Mouse (Mus musculus): ENCODE data around the gene Cox10.
"Not testable (repeated sequence)": the region's sequence is repeated elsewhere in the genome, so short reads cannot be mapped to it uniquely, and the experiment has no call there.

Gene Cox10

GRCm38 (mm10) chr11:64078956-64079726, at the start of gene Cox10:
Gene Cox10 (minus strand): TSS chr11:64079468.
- DNase-seq: peak; percentile 85

DNA sequence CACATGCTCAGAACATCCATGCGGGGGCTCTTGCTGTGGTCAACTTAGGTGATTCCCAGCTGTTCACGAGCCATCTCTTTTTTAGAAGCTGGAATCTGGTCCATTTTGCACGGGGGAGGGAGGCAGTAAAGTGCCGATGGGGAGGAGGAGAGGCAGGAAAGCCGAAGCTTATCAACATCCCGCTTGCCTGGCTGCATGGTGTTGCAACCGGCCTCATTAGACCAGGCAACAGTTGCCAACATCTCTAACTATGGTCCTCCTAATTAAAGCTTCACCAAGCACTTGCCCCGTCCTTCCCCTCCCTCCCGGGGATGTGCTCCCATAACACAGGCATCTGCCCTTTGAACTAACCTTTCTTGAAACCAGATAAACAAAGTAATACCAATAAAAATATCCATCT, 48.7 kb upstream of the Cox10 start:
- DNase-seq: no peak

GRCm38 (mm10) chr11:64125471-64125870, 46.2 kb upstream of the Cox10 start:
- DNase-seq: no peak

GRCm38 (mm10) chr11:64123174-64123573, 43.9 kb upstream of the Cox10 start:
- not testable (repeated sequence) for DNase-seq

DNA sequence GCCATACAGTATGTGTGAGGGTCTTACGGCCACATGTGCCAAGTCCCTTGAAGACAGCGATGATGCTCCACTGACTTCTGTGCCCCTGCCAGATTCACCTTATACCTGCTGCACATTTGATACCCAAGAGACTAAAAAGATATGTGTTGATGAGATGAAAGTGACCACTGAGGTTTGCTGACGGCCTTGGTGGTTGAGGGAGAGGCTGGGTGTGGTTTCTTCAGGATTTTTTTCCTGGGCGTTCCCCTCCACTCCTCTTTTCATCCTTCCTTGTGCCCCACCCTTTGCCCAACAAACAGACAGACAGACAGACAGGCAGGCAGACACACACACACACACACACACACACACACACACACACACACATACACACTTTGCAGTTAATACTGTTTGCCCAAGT, 37.4 kb upstream of the Cox10 start:
- no peak for DNase-seq

DNA sequence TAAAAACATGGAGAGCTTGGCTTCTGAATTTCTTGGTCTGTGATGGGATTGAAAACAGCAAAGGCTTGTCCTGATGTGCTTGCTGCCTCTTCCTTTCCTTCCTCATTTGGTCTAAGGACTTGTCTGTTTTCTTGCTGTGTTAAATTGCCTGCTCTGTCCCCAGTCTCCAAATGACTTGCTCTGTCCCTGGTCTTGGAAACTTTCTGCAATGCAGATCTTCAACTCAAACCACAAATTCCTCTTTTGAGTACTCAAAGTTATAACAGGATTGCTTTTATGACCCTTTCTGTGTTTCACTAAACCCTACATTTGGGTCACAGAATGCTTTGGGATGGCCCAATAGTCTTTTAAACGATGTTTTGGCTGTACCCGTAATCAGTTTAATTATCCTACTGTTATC, 36.6 kb upstream of the Cox10 start:
- no peak for DNase-seq

DNA sequence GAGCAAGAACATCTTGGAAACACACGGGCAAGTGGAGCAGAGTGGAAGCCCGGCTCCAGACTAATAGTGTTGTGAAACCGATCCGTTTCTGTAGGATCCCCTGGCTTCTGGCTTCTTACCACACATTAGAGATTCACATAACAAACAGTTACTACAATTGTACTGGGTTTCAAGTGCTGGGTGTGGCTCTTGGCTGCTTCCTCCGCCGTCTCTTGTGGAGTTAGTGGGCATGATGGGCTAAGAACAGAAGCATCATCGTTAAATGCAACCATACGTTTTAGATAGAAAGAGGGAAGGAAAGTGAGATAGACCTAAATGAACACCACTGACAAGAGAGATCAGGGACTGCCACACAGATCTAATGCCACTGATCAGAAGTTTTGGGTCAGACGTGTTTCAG, 35.8 kb upstream of the Cox10 start:
- no peak for DNase-seq

DNA sequence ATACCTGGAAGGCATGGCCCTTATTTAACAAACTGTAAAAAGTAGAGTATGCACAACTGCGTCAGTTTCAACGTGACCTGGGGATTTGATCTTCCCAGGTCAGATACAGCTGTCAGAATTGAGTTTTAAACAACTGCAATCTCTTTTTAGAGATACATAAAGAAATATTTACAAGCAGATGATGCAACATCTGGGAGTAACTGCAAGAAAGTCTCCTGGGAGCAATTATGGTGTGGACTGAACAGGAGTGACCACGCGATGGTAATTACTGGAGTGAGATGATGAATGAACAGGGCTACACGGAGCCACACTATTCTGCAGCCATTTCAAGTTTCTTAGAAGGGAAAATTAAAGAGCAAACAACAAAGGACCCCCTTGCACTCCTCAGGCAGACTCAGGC, 20.8 kb upstream of the Cox10 start:
- DNase-seq: no peak

- no peak for DNase-seq
Observed at GRCm38 (mm10) chr11:64093058-64093457, 13.8 kb upstream of the Cox10 start.

DNA sequence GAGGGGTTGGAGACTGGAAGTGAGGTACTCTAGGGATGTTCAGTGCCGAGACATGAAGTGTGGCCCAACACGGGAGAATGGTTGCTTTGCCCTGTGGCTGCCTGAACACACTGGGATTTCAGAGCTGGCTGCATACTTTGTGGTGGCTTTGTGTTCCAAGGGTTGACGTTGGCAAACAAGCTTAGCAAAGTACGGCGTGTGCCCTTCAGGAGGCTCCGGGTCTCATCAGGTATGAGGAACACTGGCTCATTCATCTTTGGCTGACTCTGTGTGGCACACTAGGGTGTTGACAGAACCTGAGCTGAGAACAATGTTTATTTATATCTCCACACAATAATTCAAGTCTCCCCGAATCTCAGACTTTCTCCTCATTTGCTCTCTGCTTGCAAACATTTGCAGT, 11.9 kb upstream of the Cox10 start:
- DNase-seq: no peak

GRCm38 (mm10) chr11:64089682-64090081, 10.4 kb upstream of the Cox10 start:
- no peak for DNase-seq

- no peak for DNase-seq
Observed at GRCm38 (mm10) chr11:64085888-64086287, 6.6 kb upstream of the Cox10 start.

- DNase-seq: no peak
Observed at GRCm38 (mm10) chr11:64079727-64080081, 436 bp upstream of the Cox10 start.

DNA sequence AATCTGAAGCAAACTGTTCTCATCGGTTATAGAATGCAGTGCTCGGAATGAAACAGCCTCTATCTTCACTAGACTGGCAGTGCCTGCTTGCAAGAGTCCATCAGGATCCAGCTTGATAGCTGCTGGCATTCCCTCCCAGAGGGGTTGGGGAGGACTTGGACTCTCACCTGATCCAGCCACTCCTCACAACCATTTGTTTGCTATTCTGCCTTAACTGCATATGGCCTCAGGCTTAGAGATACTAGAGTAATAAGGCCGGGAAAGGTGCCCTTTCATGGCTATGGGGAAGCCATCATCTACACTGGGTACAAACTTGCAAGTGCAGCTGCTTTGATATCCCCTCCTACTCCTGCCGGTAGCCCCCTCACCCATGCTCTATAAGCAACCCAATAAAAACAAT, 3.1 kb downstream of the Cox10 start:
- DNase-seq: no peak

GRCm38 (mm10) chr11:64073379-64073778, 5.9 kb downstream of the Cox10 start:
- no peak for DNase-seq

GRCm38 (mm10) chr11:64071536-64071935, 7.7 kb downstream of the Cox10 start:
- no peak for DNase-seq

GRCm38 (mm10) chr11:64066001-64066400, 13.3 kb downstream of the Cox10 start:
- no peak for DNase-seq

GRCm38 (mm10) chr11:64063130-64063529, 16.1 kb downstream of the Cox10 start:
- no peak for DNase-seq

GRCm38 (mm10) chr11:64062226-64062625, 17.0 kb downstream of the Cox10 start:
- DNase-seq: no peak

GRCm38 (mm10) chr11:64059305-64059704, 20.0 kb downstream of the Cox10 start:
- no peak for DNase-seq

DNA sequence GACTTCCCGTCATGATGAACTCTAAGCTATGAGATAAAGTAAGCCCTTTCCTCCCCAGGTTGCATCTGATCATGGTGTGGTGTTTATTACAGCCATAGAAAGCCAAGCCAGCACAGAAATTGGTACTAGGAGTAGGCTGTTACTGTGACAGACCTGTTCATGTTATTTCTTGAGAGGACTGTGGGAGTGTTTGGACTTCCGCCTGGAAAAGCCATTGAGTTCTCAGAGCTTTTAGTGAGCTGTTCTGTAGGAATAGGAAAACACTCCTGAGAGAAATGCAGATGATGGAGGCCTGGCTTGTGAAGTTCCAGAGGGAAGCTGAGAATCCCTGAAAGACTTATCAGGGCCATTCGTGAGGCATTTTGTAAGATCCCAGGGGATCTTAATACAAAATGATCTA, 20.8 kb downstream of the Cox10 start:
- DNase-seq: no peak

- no peak for DNase-seq
Observed at GRCm38 (mm10) chr11:64053371-64053770, 25.9 kb downstream of the Cox10 start.

- DNase-seq: no peak
Observed at GRCm38 (mm10) chr11:64051195-64051968, 27.9 kb downstream of the Cox10 start.

DNA sequence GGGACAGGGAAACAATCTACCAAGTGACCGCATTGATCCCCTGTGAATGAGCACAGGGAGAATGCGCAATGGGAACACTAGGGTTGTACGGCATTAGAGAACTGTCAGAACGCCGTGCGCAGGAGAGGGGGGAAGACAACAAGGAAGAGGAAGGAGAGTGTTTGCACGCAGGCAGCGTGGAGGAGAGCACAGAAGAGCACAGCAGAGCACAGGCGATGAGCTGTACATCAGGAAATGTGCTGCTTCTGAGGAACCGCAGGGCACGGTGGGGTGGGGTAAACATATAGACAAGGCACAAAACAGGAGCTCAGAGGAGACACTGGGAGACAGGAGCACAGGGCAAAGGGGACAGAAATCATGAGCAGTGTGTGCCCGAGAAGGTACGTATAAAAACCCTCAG, 31.8 kb downstream of the Cox10 start:
- DNase-seq: no peak

DNA sequence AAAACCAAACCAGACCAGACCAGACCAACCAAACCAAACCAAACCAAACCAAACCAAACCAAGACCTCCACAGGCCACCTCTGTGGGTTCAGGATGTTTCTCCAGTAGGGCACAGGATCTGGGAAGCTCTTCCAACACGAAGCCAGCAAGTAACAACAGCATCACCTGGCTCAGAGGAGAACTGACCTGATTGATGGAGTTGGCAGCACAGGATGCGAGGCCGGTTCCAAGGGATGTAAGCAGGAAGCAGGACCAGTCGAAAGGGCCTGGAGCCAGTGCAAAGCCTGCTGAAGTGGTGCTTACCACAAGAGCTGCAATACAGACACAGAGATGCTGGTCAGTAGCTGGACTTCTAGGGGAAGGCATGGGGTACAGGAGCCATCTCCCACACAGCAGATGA, 34.2 kb downstream of the Cox10 start:
- no peak for DNase-seq

Data from cerebellum, adult 8-10 months (tissue).